Mouse (Mus musculus) splenic B cell, adult 2 months (primary cell): Measurements from ENCODE around the gene Dnajc21.

ENCODE experiments used
- DNase-seq: peaks from one replicate; pipeline ENCODE4 v3.0.0-alpha.2; 2011; ENCODE audit warnings: low read depth, low spot score
- H3K27me3 ChIP-seq: 2 replicates; pipeline ENCODE4 v1.6.1; 2012; ENCODE audit warnings: mild to moderate bottlenecking, low read length, moderate library complexity, mixed read lengths; ENCODE audit not compliant: control insufficient read depth, poor library complexity, insufficient read depth, severe bottlenecking
- H3K36me3 ChIP-seq: 2 replicates; pipeline ENCODE4 v1.6.1; 2012; ENCODE audit warnings: mild to moderate bottlenecking, low read length, moderate library complexity, mixed read lengths; ENCODE audit not compliant: control insufficient read depth, poor library complexity, insufficient read depth, severe bottlenecking

Dnajc21 gene

GRCm38 (mm10) chr15:10468761-10469160, 1.6 kb downstream of the Dnajc21 start:
- no peak for DNase-seq
- Histone ChIP-seq H3K27me3 (no peaks in the 10 kb centered on the region), H3K36me3 (no peaks in the 10 kb centered on the region)

GRCm38 (mm10) chr15:10464678-10465077, 5.6 kb downstream of the Dnajc21 start:
- DNase-seq = no peak

GRCm38 (mm10) chr15:10463555-10463954, 6.8 kb downstream of the Dnajc21 start:
- no peak for DNase-seq
- no peaks in the 10 kb centered on the region for H3K36me3 ChIP-seq

More at GRCm38 (mm10) chr15:10464678-10465077, 5.6 kb downstream of the Dnajc21 start:
- H3K36me3 ChIP-seq = no peaks in the 10 kb centered on the region
- H3K27me3 ChIP-seq = no peaks in the 10 kb centered on the region

DNA sequence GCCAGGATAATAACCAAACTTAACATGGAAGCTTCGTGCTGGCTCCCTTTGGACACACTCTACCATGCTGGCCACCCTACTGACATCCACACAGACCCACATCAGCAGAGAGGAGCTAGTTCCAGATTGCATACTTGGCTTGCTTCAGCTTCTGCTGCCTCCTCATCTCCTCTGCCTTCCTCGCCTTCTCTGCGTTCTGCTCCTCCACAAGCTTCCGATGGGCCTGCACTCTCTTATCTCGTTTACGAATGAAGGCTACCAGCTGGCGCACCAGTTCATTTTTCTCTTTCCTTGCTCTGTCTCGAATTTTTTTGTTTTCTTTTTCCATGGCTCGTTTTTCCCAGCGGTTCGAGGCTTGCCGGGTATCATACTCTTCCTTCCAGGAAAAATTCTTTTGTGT, 9.3 kb downstream of the Dnajc21 start:
- no peak for DNase-seq
- 0 out of 2 replicates have a peak, but pooled peaks cover 2% of the 10 kb centered on the region for H3K36me3 ChIP-seq
- no peaks in the 10 kb centered on the region for H3K27me3 ChIP-seq

More at GRCm38 (mm10) chr15:10463555-10463954, 6.8 kb downstream of the Dnajc21 start:
- H3K27me3 ChIP-seq = no peaks in the 10 kb centered on the region

DNA sequence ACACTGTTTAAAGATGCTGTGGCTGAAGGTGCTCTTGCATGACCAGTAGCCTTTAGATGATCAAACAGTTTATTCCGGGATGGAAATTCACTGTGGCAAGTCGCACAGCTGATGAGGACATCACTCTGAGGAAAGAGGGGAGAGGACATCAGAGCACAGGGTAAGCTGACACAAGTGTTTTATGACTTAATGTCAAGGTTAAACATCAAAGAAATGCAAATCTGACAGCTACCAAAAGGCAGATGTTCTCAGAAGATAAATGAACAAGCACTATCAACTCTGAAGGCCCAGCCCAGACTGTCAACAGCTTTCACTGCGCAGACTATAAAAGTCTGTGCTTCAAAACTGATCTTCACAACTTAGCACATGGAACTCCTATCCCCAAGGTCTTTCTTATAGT, 23.2 kb downstream of the Dnajc21 start:
- no peaks in the 10 kb centered on the region for H3K27me3 ChIP-seq
- peaks cover 14% of the 10 kb centered on the region for H3K36me3 ChIP-seq
- DNase-seq = no peak

GRCm38 (mm10) chr15:10442275-10442674, 28.0 kb downstream of the Dnajc21 start:
- no peak for DNase-seq
- peaks cover 4% of the 10 kb centered on the region; the same call in 1 of the 2 replicates for H3K36me3 ChIP-seq
- H3K27me3 ChIP-seq = no peaks in the 10 kb centered on the region

- DNase-seq = no peak
- Histone ChIP-seq H3K36me3 (peaks cover 4% of the 10 kb centered on the region; the same call in 1 of the 2 replicates), H3K27me3 (no peaks in the 10 kb centered on the region)
Observed at GRCm38 (mm10) chr15:10441493-10441892, 28.8 kb downstream of the Dnajc21 start.

DNA sequence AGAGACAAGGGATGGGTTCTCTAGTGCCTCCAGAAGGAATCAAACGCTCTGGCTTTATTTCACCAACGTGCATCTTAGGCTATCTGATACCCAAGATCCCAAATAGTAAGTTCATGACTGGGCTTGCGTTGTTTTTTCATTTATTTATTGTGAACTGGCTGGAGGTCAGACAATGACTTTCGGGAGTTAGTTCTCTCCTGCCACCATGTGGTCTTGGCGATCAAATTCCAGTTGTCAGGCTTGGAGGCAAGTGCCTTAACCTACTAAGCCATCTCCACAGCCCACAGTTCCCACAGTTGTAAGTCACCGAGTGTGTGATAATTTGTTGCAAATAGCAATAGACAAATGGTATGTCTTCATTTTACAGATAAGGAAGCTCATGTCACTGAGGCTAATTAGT, 30.4 kb downstream of the Dnajc21 start:
- Histone ChIP-seq H3K27me3 (no peaks in the 10 kb centered on the region), H3K36me3 (peaks cover 4% of the 10 kb centered on the region; the same call in 1 of the 2 replicates)
- peak; percentile 5 for DNase-seq

DNA sequence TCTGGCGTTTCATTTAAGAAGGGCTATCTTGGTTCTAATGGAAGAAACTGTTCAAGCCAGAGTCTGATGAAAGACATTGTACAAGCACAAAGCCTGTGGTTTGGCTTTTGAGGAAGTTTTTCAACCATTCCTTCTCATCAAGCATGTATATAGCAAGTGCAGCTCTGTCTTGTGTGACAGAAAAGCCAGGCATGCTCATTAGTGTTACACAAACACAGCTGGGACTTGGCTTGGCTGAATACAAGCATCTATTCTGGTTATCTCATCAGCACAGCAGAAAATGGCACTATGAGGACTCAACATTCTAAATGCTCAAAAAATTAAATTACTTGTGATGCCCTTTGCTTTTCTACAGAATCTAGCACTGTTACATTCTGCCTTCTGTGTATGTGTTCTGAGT, 33.4 kb downstream of the Dnajc21 start:
- no peaks in the 10 kb centered on the region for H3K36me3 ChIP-seq
- no peaks in the 10 kb centered on the region for H3K27me3 ChIP-seq
- DNase-seq = no peak

GRCm38 (mm10) chr15:10426545-10427266, 43.6 kb downstream of the Dnajc21 start:
- DNase-seq = no peak
- H3K27me3 ChIP-seq = no peaks in the 10 kb centered on the region

GRCm38 (mm10) chr15:10426124-10426523, 44.2 kb downstream of the Dnajc21 start:
- no peaks in the 10 kb centered on the region for H3K36me3 ChIP-seq
- no peak for DNase-seq

More at GRCm38 (mm10) chr15:10426545-10427266, 43.6 kb downstream of the Dnajc21 start:
- no peaks in the 10 kb centered on the region for H3K36me3 ChIP-seq

DNA sequence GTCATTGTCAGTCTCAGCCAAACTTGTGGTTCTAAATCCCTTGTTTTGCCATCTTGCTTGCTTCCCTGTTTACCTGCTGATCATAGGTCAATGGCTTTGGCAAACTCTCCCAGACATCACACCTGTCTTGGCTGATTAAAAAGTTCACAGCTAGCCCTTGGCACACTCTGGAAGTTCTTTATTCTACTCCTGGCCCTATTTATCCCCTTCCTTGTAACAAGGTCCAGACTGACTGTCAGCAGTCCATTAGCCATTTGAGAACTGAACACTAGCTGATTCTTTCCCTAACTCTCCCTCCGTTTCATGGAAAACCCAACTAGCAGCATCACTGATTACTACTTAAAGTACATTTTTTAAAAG, 48.6 kb downstream of the Dnajc21 start:
- no peak for DNase-seq

More at GRCm38 (mm10) chr15:10426124-10426523, 44.2 kb downstream of the Dnajc21 start:
- H3K27me3 ChIP-seq = no peaks in the 10 kb centered on the region

GRCm38 (mm10) chr15:10421138-10421784, 49.1 kb downstream of the Dnajc21 start:
- H3K27me3 ChIP-seq = no peaks in the 10 kb centered on the region
- DNase-seq = no peak
- no peaks in the 10 kb centered on the region for H3K36me3 ChIP-seq

More for the DNA sequence above, 48.6 kb downstream of the Dnajc21 start:
- no peaks in the 10 kb centered on the region for H3K36me3 ChIP-seq
- no peaks in the 10 kb centered on the region for H3K27me3 ChIP-seq

DNA sequence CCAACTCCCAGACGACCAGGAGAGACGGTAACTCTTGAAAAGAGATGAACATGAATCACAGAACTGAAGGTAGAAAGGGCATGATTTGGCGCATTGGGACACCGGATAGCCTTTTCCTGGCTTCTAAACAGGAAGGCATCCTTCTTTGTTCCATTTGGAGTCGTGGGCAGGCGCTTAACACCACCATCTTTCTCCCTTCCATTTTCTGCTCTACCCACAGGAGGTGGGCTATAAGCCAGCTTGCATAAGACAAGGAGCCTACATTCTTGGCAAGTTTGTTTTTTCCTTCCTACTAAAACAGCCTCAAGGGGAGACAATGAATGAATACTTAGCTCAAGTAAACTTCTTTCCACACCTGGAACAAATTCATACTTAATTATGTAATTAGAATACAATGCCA, 56.7 kb downstream of the Dnajc21 start:
- H3K27me3 ChIP-seq = no peaks in the 10 kb centered on the region
- H3K36me3 ChIP-seq = no peaks in the 10 kb centered on the region
- no peak for DNase-seq

- no peaks in the 10 kb centered on the region for H3K36me3 ChIP-seq
- H3K27me3 ChIP-seq = no peaks in the 10 kb centered on the region
- DNase-seq = no peak
Observed at GRCm38 (mm10) chr15:10410881-10411280, 59.4 kb downstream of the Dnajc21 start.
